Mouse (Mus musculus) kidney, postnatal 36 days (tissue): ENCODE results near the gene Wdr90.

Experiments
- DNase-seq, 2 experiments: peaks; one replicate each; pipeline ENCODE4 v3.0.0; 2021 to 2022; ENCODE audit warnings: mixed read lengths in 2 of 2

Gene Wdr90

GRCm38 (mm10) chr17:25843636-25844395 lies 17.5 kb downstream of the Wdr90 start:
- peak in 1 of 2 experiments; percentile 28 for DNase-seq

- DNase-seq, result no peak
Observed at GRCm38 (mm10) chr17:25843122-25843521, 18.2 kb downstream of the Wdr90 start.

GRCm38 (mm10) chr17:25842509-25842908 lies 18.8 kb downstream of the Wdr90 start:
- DNase-seq, result no peak

DNA sequence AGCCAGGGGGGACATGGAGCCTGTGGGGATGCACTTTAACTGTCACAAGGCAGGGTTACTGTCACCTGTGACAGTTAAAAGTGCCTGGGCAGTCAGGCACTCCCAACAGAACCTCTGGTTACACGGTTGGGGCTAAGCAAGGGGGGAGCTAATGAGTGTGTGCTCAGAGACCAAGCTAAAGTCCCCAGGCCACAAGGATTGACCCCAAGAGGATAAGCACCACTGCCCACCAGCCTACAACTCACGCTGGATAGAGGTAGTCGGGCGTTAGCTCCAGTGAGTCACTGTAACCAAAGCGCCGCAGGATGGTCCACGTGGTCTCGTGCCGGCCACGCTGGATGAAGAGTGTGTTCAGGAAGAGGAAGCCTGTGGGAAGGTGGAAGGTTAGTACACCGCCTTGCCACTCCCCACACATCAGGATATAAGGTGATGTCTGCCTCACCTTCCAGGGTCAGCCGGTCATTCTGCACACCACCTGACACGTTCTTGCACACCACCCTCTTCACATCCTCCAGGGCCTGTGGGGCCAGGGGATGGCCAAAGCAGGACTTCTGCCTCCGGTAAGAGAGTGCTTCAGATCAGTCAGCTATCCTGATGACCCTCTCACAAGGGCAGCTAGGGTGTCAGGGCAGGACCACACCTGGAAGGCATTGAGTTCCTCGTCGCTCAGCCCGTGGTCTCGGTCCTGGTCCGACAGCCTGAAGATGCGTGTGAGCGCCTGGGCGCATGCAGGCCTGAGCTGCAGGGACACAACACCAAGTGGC lies 20.0 kb downstream of the Wdr90 start, which contains the start of gene Gm20683:
Gene Gm20683, minus strand, starts transcription at position 647 of the 764 bp plus-strand sequence.
- no peak for DNase-seq

- no peak for DNase-seq
Observed at GRCm38 (mm10) chr17:25840519-25840918, 20.8 kb downstream of the Wdr90 start.

DNA sequence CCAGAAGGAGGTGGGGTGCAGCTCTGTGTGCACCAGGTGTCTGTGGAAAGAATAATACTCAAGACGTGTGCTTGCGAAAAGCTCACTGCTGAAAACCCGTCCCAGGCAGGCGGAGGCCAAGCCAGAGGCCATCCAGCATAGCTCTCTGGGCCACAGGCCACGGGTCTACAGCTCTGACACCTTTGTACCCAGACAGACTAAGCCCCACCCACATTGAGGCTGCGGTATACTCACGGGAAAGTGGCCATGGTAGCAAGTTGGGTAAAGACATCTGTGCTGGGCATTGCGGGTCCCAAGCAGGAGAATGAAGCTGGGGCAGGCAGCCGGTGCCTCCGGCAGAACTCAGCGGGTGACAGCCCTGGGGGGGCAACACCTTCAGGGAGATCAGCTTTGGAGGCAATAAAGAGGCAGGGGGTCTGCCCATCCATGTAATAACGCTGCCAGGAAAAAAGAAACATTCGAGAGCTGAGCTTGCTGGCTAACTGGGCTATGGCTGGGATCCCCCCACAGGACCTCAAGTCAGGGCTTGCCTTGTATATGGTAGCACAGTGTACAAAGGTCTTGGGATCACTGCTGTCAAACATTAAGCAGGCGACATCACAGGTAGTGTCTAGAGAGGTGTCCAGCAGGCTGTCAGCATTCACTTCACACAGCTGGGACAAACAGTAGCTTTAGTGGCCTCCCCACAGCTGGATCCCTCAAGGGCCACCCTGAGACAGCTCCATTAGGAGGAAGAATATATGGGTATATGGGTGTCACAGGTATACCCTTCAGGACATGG lies 21.7 kb downstream of the Wdr90 start:
- DNase-seq, result peak; percentile 73 to 76

- DNase-seq, result no peak
Observed at GRCm38 (mm10) chr17:25838904-25839303, 22.4 kb downstream of the Wdr90 start.

GRCm38 (mm10) chr17:25837533-25837932 lies 23.8 kb downstream of the Wdr90 start:
- no peak for DNase-seq

GRCm38 (mm10) chr17:25837076-25837410 lies 24.3 kb downstream of the Wdr90 start, which contains the start of gene Rhbdl1:
Gene Rhbdl1, minus strand, starts transcription at chr17:25837295.
- DNase-seq, result peak; percentile 76 to 82

DNA sequence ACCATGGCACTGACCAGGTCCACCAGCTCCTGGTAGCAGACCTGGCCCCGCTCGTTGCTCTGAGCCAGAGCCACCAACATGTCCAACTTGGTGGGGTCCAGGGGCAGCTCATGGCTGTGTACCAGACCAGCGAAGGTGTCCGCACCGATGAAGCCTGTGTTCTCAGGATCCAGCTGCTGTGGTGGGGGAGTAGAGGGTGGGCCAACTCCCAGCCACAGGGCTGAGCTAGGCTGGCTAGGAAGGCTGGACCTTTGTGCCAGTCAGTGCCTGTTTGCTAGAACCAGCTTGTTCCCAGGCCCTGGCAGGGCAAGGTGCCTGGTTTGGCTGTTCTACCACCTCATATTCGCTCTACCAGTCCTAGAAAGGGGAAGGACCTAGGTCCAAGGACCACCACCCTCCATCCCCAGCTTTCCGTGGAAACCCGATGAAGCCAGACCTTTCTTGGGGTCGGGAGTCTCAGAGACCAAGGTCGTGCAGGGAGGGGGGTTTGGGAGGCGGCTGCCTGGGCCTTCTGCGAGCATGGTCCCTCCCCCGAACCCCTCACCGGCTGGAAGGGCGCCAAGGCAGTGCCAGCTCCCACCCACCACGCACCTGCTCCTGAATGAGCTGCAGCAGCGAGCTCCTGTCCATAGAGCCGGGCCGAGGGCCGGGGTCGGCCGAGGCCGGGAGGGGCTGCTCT lies 24.8 kb downstream of the Wdr90 start:
- peak; percentile 53 to 59 for DNase-seq

DNA sequence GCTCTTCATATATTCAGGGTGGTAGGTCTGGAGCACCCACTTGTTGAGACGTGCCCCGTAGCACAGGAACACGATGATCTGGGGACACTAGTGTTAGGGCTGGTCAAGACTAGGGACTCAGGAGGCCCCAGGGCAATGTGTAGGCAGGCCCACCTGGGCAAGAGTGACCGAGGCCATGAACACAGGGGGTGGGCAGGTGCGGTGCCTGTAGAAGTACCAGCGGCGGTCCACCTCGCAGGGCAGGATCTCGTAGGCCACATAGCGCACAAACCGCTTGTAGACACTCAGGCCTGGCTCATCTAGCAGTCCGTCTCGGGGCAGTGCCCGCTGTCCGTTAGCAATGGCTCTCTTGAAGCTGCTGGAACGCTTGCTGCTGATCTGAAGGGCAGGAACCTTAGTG lies 25.5 kb downstream of the Wdr90 start:
- DNase-seq, result peak in 1 of 2 experiments; percentile 32

GRCm38 (mm10) chr17:25835301-25835700 lies 26.0 kb downstream of the Wdr90 start:
- peak in 1 of 2 experiments; percentile 26 for DNase-seq

GRCm38 (mm10) chr17:25834595-25835222 lies 26.6 kb downstream of the Wdr90 start:
- peak in 1 of 2 experiments; percentile 26 for DNase-seq

DNA sequence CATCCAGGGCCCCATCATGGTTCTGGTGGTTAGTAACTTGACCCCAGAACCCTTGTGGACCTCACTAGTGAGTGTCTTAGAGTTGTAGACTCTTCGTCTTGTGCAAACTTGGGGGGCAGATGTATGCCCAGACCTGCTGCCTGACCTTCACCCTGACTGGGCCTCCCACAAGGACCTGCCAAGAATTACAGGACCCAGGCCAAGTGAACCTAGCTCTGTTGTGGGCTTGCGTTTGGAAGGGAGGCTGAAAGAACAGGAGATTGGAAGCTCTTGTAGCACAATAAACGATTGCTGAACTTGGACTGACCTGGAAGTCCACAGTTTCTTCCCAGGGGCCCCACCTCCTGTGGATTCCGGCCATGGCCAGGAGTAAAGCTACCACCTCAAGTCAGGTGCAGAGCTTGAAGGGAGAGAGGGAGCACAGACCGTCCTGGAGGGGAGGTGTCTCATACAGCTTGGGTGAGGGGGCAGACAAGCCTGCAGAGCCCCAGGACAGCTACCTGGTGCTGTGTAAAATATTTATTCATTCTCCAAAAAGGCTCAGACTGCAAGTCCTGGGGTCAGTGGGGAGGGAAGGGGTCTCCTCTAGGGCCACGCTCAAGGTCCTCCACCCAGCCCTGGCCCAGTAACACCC lies 27.2 kb downstream of the Wdr90 start:
- peak; percentile 78 to 83 for DNase-seq

DNA sequence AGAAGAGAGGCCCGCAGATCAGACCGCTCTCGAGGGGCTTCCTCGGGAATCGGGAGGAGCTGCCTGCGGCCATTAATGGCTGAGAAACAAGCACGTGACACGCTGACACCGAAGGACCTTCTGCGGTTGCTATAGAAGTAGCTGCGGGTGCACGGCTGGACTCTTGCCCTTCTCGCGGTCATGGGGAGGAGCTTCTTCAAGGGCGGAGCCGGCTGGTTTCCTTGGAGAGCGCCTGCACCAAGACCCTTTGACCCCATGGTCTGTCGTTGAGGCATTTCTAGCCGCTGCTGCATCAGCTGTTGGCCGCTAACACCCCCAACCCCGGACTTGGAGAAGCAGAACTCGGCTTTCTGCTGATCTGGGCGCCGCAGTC lies 28.0 kb downstream of the Wdr90 start, which contains the start of gene Stub1:
Gene Stub1, minus strand, starts transcription at position 114 of the 373 bp plus-strand sequence.
- DNase-seq, result peak; percentile 96 to 97

DNA sequence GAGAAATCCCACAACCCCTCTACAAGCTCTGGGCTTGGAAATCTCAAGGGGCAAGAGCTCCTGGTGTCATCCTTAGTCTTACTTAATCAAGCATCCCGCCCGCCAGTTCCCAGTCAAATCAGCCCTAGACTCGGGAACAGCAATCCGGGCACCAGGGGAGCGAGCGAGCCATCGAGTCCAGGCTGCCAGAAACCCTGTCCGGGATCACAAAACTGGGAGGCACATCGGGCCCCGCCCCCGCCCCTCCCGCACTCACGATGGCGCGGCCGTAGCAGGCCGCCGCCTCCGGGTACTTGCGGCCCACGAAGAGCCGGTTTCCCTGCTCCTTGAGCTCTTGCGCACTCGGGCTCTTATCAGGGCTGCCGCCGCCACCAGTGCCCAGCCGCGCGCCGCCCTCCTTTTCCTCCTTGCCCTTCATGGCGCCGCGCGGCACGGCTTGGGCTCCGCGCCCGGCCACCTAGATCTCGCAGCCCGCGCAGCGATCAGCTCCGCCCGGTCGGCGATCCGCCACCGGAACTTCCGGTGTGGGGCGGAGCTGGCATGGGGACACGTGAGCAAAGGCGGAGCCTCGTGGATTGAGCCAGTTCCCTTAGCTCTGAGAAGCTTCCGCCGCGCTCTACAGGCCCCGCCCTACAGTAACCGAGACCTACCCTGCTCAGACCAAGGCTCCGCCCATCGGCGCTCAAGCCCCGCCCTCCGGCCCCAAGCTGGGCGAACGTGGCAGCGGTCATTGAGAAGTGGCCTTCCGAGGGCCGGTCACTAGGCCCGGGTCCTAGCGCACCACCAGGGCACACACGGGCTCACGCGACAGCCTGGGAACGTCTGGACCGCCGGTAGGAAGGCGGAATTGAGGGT lies 28.6 kb downstream of the Wdr90 start:
- peak; percentile 100 for DNase-seq

DNA sequence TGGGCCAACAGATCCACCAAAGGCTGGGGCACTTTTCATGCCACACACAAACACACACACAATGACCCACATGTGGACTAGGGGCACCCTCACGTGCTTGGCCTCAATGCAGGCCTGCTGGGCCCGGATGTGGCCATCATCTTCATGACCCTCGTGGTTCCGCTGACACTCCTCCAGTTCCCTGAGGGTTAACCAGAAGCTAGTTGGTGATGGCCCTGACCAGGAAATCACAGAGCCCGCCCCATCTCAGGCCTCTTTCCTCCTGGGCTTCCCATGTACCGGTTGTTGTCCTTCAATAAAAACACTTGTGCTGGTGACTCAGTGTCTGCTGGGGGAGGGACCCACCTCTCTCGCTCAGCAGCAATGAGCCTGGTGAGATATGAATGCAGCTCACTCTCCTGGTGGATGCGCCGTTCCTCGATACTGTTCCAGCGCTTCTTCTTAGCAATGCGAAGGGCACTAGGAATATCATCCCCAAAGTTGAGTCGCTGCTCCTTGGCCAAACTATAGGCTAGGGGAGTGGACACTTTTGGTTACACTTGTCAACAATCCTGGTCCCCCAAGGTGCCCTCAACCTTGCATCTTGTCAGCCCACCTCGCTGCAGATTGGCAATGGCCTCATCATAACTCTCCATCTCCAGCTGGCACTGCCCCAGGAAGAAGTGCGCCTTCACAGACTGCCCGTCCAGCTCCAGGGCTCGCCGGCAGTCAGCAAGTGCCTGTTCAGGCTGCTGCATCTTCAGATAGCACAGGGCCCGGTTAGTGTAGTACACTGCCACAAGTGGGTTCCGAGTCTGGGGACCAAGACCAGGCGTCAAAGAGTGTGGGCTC lies 29.6 kb downstream of the Wdr90 start:
- peak in 1 of 2 experiments; percentile 63 for DNase-seq

- DNase-seq, result no peak
Observed at GRCm38 (mm10) chr17:25830806-25831431, 30.4 kb downstream of the Wdr90 start.

GRCm38 (mm10) chr17:25830200-25830753 lies 31.0 kb downstream of the Wdr90 start:
- no peak for DNase-seq
